Mouse (Mus musculus): ENCODE results near the gene Mllt6.

DNA sequence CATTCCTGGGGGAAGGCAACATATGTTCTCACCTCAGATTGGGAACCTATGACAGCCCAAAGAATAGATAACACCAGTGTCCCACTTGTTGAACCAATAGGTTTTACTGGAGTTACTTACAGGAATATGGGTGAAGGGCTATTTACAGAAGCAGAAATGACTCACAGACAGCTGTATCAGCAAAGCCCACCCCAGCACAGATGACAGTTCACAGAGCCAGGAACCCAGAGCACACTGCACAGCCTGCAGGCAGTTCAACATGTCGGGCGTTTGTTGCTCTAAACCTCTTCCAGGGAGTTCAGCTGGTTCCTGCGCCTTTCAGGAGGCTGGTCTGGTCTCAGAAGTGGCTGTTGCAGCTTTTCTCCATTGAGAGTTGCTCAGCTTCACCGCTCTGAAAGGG is 47.9 kb upstream of the Mllt6 start:
- TF ChIP-seq ZC3H11A (IDR thresholded peaks at IDR 0.05; ENCODE audit: borderline replicate concordance, low read depth, low read length) (no peak), MAFK (IDR thresholded peaks at IDR 0.05; ENCODE audit: insufficient read depth, low read depth, low read length) (no peak), ZNF384 (IDR thresholded peaks at IDR 0.05; ENCODE audit: low read depth, low read length) (no peak), CHD2 (IDR thresholded peaks at IDR 0.05; ENCODE audit: low read depth, low read length) (no peak)

Measured in ES-E14 (cell line).